Mouse (Mus musculus) c-Kit-positive CD71-positive TER-119-negative erythroid progenitor cells, embryonic 14.5 days (primary cell): ENCODE measurements around the gene Cd163.
A peak's percentile ranks its signal among the peaks of the same experiment; 100 is the strongest.

Experiments
- DNase-seq: peaks from one replicate; pipeline ENCODE4 v3.0.0-alpha.2; 2013; ENCODE audit warnings: low read depth

The Cd163 gene

GRCm38 (mm10) chr6:124364328-124364727 is 59.9 kb downstream of the Cd163 start:
- DNase-seq = no peak

DNA sequence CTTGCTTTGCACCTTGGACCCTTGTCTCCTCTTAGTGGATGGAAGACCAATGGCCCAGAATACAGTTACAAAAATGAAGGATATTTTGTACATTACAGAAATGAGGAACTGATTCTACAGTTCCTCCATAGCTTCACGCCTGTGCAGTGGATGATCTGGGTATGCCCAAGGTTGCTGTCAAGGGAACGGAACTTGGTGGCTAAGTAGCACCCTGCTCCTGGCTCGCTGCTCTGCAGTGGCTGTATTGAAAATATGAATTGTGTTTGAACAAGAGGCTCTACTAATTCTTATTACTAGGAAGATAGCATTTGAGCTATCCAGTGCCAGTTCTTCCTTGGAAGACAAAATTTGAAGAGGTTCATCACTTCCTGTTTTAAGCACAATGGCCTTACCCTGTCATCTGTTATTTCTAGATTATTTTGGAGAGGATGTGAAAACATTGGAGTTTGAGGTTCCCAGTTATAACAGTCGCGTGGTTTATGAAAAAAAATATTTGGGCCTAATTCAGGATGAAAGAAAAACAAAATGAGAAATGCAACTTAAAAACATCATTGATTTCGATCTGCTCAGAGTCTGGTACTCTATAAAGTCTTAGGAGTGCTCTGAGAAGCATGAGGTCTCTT is 69.2 kb downstream of the Cd163 start:
- DNase-seq = no peak

- no peak for DNase-seq
These were observed 70.2 kb downstream of the Cd163 start for GRCm38 (mm10) chr6:124374683-124375082.

DNA sequence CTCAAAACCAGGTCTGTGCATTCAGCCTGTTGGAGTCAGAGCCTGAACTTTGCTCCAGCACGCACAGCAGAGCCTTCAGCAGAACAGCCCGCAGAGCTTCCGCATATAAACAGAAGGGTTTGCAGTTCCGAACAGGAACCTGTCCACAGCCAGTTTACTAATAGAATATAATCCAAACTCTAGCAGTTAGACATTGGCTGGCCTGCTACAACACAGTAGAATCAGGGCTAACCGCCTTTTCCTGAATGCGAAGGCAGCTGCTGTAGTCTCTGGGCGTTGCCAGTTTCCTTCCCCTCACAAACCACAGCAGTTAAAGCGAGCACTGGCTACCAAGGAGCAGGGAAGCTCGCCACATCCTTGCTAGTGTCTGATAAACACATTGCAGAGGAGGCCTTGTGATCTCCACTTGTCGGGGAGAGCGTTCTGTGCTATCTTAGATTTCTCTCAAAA is 71.0 kb downstream of the Cd163 start:
- peak; percentile 67 for DNase-seq

- DNase-seq = no peak
These were observed 71.9 kb downstream of the Cd163 start for GRCm38 (mm10) chr6:124376311-124376710.

DNA sequence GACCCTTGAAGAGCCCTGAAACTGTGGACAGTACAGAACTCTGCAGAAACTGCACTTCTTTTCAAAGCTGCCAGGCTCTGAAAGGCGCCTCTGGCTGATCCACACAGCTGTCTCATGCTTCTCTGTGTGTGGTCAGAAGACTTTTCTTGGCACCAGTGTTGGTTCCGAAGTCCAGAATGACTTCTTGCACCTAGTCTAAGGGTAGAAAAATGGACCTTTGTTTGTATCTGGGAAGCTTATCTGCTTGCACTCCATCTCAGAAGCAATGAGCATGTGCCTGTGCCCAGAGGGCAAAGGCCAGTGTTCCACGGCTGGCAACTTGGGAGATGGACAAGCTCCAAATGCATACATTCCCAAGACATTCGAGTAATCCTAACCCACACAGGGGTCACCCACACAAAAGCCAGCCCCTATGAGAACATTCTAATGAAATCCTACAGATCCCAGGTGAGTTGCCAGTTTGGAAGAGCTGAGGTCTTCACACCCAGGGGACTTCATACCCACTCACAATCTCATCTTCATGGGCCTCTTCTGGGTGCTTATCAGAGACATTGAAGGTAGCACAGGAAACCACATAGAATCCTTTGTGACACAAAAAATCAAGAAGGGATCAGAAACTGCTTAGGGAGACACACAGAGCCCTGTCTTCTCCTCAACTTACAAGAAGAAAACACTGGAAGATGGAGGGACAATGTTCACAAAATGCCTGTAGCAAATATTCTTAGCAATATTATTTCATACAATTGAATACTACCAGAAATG is 73.2 kb downstream of the Cd163 start:
- DNase-seq = no peak

DNA sequence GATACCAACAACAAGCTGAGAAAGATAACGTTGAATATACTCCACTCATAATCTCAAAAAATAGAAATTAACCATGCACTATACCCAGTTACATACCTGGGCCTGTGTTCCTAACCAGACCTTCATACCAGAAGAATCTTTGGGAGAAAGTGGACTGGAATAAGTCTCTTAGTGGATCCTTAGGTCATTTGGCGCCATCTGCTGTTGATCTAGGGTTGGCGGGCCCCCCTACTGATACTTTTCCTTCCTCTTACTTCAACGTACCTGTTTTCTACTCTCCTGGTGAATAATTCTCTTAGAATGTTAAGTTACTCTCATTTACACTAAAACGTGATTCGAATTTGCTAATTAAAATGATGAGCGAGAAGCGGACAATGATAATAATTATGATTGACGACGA is 74.9 kb downstream of the Cd163 start:
- DNase-seq = peak; percentile 54
